Mouse (Mus musculus): ENCODE measurements around the gene Olfr709-ps1. TPM values are rescaled to one million over a fixed set of nuclear protein-coding genes. Genes with fewer than 3 reads are reported as not detected.

The Olfr709-ps1 gene
- polyA plus RNA-seq, 1 experiment from 2014 or later: not detected

DNA sequence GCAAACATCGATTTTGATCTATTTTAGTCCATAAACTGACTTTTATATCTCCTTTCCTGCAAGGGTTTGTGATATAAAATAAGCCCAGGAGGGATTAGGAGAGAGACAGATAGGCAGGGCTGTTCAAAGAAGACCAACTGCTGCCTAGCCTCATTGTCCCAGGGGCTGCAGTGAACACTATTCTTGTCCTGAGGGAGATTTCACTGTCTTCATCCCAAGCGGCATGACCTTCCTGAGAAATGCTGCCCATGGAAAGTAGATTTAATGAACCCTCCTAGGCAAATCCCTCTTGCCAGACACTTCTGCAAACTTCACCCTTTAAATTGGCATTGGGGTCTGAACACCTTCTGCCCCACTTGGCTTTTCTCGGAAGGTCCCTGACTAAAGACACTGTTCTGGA lies 55.2 kb downstream of the Olfr709-ps1 start, which contains the start of gene Olfr705:
Gene Olfr705 (minus strand): TSS at position 101 of the 400 bp plus-strand sequence.
- no peak for ATAC-seq (ENCODE audit: low FRiP score, low TSS enrichment)
- Histone ChIP-seq H3K4me3 (replicated peaks; ENCODE audit: low read depth, low read length) (no peak within 1 kb of the TSS), H3K27ac (replicated peaks; ENCODE audit: low read depth, low read length) (no peak within 1 kb of the TSS), H3K36me3 (ENCODE audit: control insufficient read depth, insufficient read depth, low read length) (no peaks in the 10 kb centered on the region), H3K4me1 (ENCODE audit: control insufficient read depth, insufficient read depth, low read length) (no peaks in the 10 kb centered on the region), H3K9ac (replicated peaks; ENCODE audit: low read length) (no peak within 1 kb of the TSS), H3K9me3 (ENCODE audit: control insufficient read depth, low read length) (no peaks in the 10 kb centered on the region), H3K27me3 (ENCODE audit: control insufficient read depth, insufficient read depth, low read length) (no peaks in the 10 kb centered on the region), H3K4me2 (ENCODE audit: low read length) (no peak within 1 kb of the TSS)
- WGBS: 84% methylated on average over 3 of the region's 3 CpGs
- no peak for DNase-seq

Other genes with a start within 250 kb of the Olfr709-ps1 start
- not detected in 2 replicates for gene Olfr694, start 240.4 kb downstream of the Olfr709-ps1 start, polyA plus RNA-seq (2014; fragmentation: Nextera tagmentation; extraction: Ambion mirVana)
- not detected in 2 replicates for gene Olfr695, start 215.8 kb downstream of the Olfr709-ps1 start, polyA plus RNA-seq (2014; fragmentation: Nextera tagmentation; extraction: Ambion mirVana)
- not detected in 2 replicates for gene Olfr697, start 189.8 kb downstream of the Olfr709-ps1 start, polyA plus RNA-seq (2014; fragmentation: Nextera tagmentation; extraction: Ambion mirVana)
- gene Olfr698, start 176.8 kb downstream of the Olfr709-ps1 start, polyA plus RNA-seq (2014; fragmentation: Nextera tagmentation; extraction: Ambion mirVana): not detected in 2 replicates
- gene Olfr699, start 139.0 kb downstream of the Olfr709-ps1 start, polyA plus RNA-seq (2014; fragmentation: Nextera tagmentation; extraction: Ambion mirVana): not detected in 2 replicates
- gene Olfr700, start 123.4 kb downstream of the Olfr709-ps1 start, polyA plus RNA-seq (2014; fragmentation: Nextera tagmentation; extraction: Ambion mirVana): not detected in 2 replicates
- gene Olfr701, start 118.1 kb downstream of the Olfr709-ps1 start, polyA plus RNA-seq (2014; fragmentation: Nextera tagmentation; extraction: Ambion mirVana): not detected in 2 replicates
- gene Olfr702, start 98.3 kb downstream of the Olfr709-ps1 start, polyA plus RNA-seq (2014; fragmentation: Nextera tagmentation; extraction: Ambion mirVana): not detected in 2 replicates
- gene Olfr703, start 88.9 kb downstream of the Olfr709-ps1 start, polyA plus RNA-seq (2014; fragmentation: Nextera tagmentation; extraction: Ambion mirVana): not detected in 2 replicates
- not detected in 2 replicates for gene Olfr704, start 69.0 kb downstream of the Olfr709-ps1 start, polyA plus RNA-seq (2014; fragmentation: Nextera tagmentation; extraction: Ambion mirVana)
- gene Olfr705, start 55.3 kb downstream of the Olfr709-ps1 start, polyA plus RNA-seq (2014; fragmentation: Nextera tagmentation; extraction: Ambion mirVana): not detected in 2 replicates
- not detected in 2 replicates for gene Olfr706, start 44.1 kb downstream of the Olfr709-ps1 start, polyA plus RNA-seq (2014; fragmentation: Nextera tagmentation; extraction: Ambion mirVana)
- not detected in 2 replicates for gene Olfr707, start 31.0 kb downstream of the Olfr709-ps1 start, polyA plus RNA-seq (2014; fragmentation: Nextera tagmentation; extraction: Ambion mirVana)
- not detected in 2 replicates for gene Olfr1532-ps1, start 24.2 kb downstream of the Olfr709-ps1 start, polyA plus RNA-seq (2014; fragmentation: Nextera tagmentation; extraction: Ambion mirVana)
- not detected in 2 replicates for gene Olfr710, start 16.1 kb upstream of the Olfr709-ps1 start, polyA plus RNA-seq (2014; fragmentation: Nextera tagmentation; extraction: Ambion mirVana)
- not detected in 2 replicates for gene Olfr6, start 31.7 kb upstream of the Olfr709-ps1 start, polyA plus RNA-seq (2014; fragmentation: Nextera tagmentation; extraction: Ambion mirVana)
- gene Olfr711, start 43.2 kb upstream of the Olfr709-ps1 start, polyA plus RNA-seq (2014; fragmentation: Nextera tagmentation; extraction: Ambion mirVana): not detected in 2 replicates
- not detected in 2 replicates for gene Olfr2, start 73.9 kb upstream of the Olfr709-ps1 start, polyA plus RNA-seq (2014; fragmentation: Nextera tagmentation; extraction: Ambion mirVana)
- gene Olfr713, start 99.0 kb upstream of the Olfr709-ps1 start, polyA plus RNA-seq (2014; fragmentation: Nextera tagmentation; extraction: Ambion mirVana): not detected in 2 replicates
- not detected in 2 replicates for gene Olfr714, start 138.8 kb upstream of the Olfr709-ps1 start, polyA plus RNA-seq (2014; fragmentation: Nextera tagmentation; extraction: Ambion mirVana)
- gene Olfr17, start 161.0 kb upstream of the Olfr709-ps1 start, polyA plus RNA-seq (2014; fragmentation: Nextera tagmentation; extraction: Ambion mirVana): not detected in 2 replicates
- not detected in 2 replicates for gene Olfr715b, start 178.2 kb upstream of the Olfr709-ps1 start, polyA plus RNA-seq (2014; fragmentation: Nextera tagmentation; extraction: Ambion mirVana)
- gene Olfr715, start 198.9 kb upstream of the Olfr709-ps1 start, polyA plus RNA-seq (2014; fragmentation: Nextera tagmentation; extraction: Ambion mirVana): not detected in 2 replicates
- gene Olfr716, start 206.1 kb upstream of the Olfr709-ps1 start, polyA plus RNA-seq (2014; fragmentation: Nextera tagmentation; extraction: Ambion mirVana): not detected in 2 replicates
- not detected in 2 replicates for gene Nlrp14, start 234.8 kb upstream of the Olfr709-ps1 start, polyA plus RNA-seq (2014; fragmentation: Nextera tagmentation; extraction: Ambion mirVana)

Measured in midbrain, embryonic 14.5 days (tissue).